Mouse (Mus musculus) right cerebral cortex, postnatal 14 days (tissue): ENCODE measurements around the gene Ccng2.

Experiments used
- DNase-seq: peaks from one replicate; pipeline ENCODE4 v3.0.0; 2022

Gene Ccng2

GRCm38 (mm10) chr5:93263396-93264075, 3.5 kb upstream of the Ccng2 start:
- DNase-seq: no peak

DNA sequence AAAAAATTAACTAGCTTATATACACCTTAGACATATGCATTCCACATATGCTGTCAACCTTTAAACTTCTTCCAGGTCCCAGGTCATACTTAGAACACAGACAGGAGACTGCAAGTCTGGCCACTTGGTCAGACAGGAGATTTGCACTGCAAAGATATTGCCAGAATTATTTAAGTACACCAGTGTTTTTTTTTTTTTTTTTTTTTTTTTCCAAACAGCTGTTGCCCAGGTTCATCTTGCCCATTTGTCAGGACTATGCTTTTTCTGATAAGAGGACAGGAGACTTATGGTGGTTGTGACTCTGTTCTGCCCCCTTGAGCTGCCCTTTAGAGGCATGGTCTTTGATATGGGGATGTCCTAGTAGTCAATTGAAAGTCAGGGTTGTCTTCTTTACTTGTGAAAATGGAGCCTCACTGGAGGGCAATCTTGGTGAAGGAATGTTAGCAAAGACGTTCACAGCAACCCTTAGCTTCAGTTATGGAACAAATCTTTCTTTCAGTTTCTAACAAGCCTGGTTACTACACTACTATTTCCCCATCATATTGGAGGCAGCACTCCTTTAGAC, 2.8 kb upstream of the Ccng2 start:
- no peak for DNase-seq

- DNase-seq: no peak
Measured at GRCm38 (mm10) chr5:93265164-93265800, 1.8 kb upstream of the Ccng2 start.

DNA sequence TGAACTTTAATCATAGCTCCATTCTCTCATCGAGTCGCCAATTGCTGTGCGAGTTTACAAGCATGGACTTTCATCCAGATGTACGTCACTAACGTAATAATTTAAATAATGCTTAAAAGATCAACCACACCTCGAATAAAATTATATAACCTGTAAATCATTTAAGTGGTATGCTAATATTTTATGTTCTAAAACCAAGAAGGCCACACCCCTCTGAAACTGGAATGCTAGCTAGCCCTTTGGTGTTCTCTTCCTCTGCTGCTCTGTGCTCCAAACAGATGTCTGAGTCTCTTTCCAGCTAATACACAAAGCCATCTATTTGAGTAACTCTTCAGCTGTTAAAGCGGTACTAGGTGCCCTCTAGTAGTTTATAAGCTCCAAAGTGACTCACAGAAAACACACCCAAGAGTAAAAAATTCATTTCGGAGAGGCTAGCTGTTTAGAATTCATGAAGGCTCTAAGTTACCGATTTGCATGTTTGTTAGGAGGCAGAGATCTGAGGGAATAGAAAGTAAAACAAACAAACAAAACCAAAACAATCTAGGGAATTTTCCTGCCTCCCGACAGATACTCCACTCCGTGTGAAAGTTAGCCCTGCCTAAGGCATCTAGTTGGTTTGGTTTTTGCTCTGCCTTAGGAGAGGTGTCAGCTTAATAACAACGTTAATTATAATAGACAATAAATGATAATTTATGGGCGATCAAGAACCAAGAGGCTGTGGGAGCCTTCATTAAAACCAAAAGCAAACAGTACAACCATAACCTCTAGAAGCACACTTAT, 1.1 kb upstream of the Ccng2 start:
- no peak for DNase-seq

- peak; percentile 75 for DNase-seq
Measured at GRCm38 (mm10) chr5:93267851-93268606, 972 bp downstream of the Ccng2 start.

DNA sequence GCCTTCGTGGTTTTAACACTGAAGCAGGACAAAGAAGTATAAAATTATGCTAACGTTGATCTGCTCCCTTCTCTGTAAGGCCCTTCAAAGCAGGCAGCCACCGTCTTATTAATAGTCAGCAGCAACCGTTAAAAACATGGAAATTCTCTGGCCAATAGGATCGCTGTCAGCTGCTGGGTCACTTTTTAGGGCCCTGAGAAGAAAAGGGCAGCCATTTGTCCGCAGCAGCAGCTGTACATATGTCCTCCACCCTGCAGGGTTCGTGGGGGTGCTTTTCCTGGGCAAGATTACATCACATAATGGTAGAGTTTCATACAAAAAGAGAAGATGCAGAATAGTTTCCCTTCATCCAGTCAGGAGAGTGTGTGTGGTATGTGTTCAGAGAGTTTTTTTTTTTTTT, 3.0 kb downstream of the Ccng2 start:
- DNase-seq: no peak

DNA sequence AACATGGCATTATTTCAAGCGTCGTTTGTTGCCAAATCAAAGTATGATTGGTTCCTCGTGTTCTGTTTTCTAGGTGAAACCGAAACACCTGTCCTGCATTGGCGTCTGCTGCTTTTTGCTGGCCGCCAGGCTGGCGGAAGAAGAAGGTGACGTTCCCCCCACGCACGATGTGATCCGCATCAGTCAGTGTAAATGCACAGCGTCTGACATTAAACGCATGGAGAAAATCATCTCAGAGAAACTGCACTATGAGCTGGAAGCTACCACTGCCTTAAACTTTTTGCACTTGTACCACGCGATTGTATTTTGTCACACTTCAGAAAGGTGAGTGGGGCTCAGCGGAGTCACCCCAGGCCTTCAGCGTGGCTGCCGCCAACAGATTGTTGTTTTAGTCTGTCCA, 3.7 kb downstream of the Ccng2 start:
- DNase-seq: no peak

- DNase-seq: no peak
Measured at GRCm38 (mm10) chr5:93282446-93283107, 15.5 kb downstream of the Ccng2 start.

- DNase-seq: no peak
Measured at GRCm38 (mm10) chr5:93283109-93283508, 16.1 kb downstream of the Ccng2 start.

DNA sequence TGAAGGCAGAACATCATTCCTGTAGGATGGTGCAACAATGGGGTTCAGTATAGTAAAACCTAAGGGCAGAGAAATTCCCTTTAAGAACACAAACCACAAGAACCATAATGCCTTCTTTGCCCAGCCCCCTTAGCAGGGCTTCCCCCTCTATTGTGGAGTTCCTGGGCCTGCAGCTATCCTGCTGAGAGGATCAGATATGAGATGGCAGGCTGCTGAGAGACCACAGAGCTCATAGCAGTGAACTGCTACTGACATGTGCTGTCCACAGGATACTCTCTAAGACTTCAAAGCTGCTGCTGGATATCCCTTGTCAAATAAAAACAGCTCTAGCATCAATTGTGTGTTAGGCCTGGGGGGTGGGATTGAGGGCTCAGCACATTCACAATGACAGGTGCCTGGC, 21.5 kb downstream of the Ccng2 start:
- DNase-seq: no peak

- no peak for DNase-seq
Measured at GRCm38 (mm10) chr5:93290282-93290681, 23.2 kb downstream of the Ccng2 start.

DNA sequence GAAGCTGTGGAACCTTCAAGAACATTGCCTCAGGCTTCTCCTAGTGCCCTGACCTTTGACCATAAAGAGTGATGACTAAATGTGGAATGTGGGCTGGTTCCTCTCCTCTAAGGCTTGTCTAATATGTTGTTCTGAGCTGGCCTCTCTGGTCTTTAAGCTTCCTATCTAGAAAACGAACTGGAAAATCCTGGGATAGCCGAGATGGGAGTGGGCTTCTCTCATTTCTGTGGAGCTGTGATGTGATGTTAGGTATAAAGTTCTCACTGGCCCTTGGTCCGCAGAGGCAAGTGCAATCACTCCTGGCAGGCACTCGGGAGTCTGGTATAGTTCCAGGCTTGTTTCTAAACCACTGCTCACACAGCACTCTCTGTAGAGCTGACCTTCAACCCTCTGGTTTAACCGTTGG, 29.3 kb downstream of the Ccng2 start:
- DNase-seq: no peak

DNA sequence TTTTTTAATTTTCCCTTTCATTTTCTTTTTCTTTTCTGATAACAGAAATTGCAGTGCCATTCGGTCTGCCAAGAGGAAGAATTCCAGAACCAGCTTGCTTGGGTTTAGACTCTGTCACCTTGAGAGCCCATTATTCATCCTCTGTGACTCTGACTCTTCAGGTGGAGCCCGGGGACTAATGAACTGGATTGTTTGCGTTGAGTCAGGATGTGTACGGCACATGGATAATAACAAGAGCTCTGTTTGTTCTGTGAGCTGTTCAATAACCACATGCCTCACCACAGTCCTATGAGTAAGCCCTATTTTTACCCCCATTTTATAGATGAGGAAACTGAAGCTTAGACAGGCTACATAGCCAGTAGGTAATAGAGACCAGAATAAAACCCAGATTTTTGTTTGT, 29.7 kb downstream of the Ccng2 start:
- DNase-seq: no peak

- DNase-seq: no peak
Measured at GRCm38 (mm10) chr5:93297311-93297710, 30.3 kb downstream of the Ccng2 start.

DNA sequence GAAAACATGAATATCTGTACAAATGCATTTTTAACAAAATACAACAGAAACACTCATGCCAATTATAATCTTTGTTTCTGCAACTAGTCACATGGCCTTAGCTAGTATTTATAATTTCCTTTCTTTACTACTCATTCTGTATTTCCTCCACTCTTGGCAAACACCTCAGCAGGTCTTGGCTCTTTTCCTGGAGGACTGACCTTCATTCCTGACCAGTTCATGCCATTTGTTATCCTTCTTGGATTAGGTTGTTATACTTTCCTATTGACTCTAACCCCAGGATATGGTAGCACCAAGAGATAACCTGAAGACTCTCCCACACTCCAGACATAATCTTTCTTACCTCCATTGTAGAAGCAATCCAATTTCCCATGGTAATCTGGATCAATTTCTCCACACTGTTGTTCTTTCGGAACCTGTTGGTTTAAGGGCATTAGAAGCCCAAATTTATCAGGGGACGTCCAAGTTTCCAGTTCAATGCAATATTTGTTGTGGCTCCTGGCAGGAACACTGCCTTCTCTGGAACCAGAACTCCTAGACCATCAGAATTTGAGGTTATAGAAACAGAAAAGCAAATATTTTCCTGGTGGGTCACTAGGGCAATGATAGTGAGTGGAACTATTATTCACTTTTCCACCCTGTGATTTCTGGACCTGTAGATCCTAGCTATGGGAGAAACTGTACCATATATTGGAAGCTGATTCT, 38.2 kb downstream of the Ccng2 start:
- DNase-seq: no peak

DNA sequence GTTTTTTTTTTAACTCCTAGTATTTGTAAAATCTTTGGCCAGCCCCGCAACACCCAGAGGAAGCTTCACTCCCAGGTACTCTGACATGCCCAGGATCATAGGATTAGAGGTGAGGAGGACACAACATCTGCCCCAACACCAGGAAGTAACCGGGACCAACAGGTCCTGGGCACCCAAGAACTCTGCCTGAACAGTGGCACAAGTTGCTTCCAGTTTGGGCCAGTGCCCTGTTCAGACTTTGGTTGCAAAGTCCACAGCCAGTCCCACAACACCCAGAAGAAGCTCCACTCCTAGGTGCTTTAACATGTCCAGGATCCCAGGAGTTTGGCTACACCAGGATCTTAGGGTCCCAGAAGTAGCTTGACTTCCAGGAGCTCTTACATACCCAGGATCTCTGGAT, 41.9 kb downstream of the Ccng2 start:
- no peak for DNase-seq

DNA sequence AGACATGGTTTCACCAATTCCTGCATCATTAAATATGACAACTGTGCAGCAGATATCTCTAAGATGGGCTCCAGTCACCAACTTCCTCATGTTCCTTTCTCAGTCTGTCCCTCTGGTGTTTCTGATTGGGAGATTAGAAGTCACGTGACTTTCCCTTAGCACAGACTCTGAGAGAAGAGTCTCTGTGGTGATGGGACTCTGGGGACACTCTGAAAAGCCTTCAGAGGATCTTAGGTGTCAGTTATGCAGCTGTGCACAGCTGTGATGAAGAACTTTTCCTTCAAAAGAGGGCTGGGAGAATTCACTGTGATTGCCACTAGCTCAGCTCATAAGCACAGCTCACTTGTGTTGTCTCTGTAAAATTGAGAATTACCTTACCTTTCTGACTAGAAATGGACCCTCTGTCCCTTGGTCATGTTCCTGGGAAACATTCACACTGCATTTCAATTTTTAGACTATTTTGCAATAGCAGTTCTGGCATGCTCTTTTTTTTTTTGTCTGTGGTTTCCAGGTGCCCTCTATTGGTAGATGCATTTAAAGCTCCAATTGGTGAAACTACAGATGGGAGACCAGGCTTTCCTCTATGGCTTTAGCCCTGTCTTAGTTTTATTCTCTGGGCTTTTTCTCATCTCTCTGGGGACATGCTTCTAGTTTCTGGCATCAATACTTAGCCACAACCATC, 56.4 kb downstream of the Ccng2 start:
- no peak for DNase-seq
